Mouse (Mus musculus): ENCODE measurements at regions not wholly inside any gene's neighbourhood (a gene's known extent, or its start where the extent isn't known, plus 50 kb on each side); places are given as distances from the start of the nearest gene placed in this dataset.

DNA sequence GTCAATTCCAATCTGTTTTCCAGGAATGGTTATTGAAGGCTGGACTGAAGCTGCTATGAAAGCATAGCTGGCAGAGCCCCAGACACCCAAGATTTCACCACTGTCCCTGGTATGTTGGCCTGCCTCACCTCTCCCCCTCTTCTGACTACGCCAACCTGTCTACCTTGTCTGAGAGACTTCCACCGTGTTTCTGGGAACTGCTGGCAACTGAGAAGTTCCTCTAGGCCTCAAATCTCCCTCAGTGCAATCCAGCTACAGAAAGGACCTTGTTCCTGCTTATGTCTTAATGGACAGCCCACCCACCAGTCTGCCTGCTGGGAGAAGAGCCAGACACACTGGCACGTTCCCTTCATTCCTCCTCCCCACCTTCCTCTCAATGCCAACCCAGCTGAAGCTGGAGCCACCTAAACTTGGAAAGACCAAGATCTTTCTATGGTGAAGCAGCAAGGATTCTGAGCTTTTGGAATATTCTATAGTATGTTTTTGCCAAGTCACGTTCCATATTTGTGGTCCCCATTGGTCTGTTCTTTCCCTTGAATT, 520.1 kb upstream of the Tnp1 start:
- Histone ChIP-seq H3K9me3 (no peaks in the 10 kb centered on the region), H3K4me3 (no peak overlapping the region), H3K4me1 (replicated peaks) (peaks cover 5% of the 10 kb centered on the region; the same call in 1 of the 2 replicates), H3K27me3 (ENCODE audit: insufficient read depth, poor library complexity, severe bottlenecking) (no peaks in the 10 kb centered on the region), H3K27ac (no peak overlapping the region), H3K36me3 (no peaks in the 10 kb centered on the region)
- DNase-seq (ENCODE audit: low spot score) = no peak
- WGBS = 90% methylated on average over 4 of the region's 4 CpGs

DNA sequence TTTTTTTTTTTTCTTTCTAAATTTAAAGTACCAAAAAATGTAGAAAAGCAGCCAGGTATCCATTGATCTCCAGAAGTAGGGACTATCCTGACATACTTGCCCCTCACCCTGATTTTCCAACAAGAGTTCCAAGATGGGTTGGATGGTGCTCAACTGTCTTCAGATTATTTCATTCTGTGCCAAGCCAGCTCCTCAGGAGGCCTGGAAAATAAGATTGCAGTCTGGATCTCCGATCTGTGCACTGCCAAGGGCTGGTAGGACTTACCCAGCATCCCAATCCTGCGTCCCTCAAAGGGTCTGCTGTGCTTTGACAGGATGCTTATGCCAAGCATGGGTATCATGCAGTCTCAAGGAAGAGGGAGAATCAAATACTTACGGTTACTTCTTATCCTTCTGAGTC, 517.8 kb upstream of the Tnp1 start:
- Histone ChIP-seq H3K4me3 (no peak overlapping the region), H3K4me1 (replicated peaks) (peaks cover 12% of the 10 kb centered on the region), H3K9me3 (no peaks in the 10 kb centered on the region), H3K27ac (no peak overlapping the region), H3K27me3 (ENCODE audit: insufficient read depth, poor library complexity, severe bottlenecking) (no peaks in the 10 kb centered on the region), H3K36me3 (no peaks in the 10 kb centered on the region)
- 89% methylated on average over 3 of the region's 3 CpGs for WGBS
- DNase-seq (ENCODE audit: low spot score) = no peak

- H3K4me1 ChIP-seq (replicated peaks) = peaks cover 12% of the 10 kb centered on the region
- no peak overlapping the region for H3K4me3 ChIP-seq
- H3K36me3 ChIP-seq = no peaks in the 10 kb centered on the region
- DNase-seq (ENCODE audit: low spot score) = no peak
- no peak overlapping the region for H3K27ac ChIP-seq
- no peaks in the 10 kb centered on the region for H3K27me3 ChIP-seq (ENCODE audit: insufficient read depth, poor library complexity, severe bottlenecking)
- no peaks in the 10 kb centered on the region for H3K9me3 ChIP-seq
- 90% methylated on average over 4 of the region's 4 CpGs for WGBS
These were observed 516.6 kb upstream of the Tnp1 start for GRCm38 (mm10) chr1:73532316-73532715.

- Histone ChIP-seq H3K36me3 (no peaks in the 10 kb centered on the region), H3K4me3 (no peak overlapping the region), H3K27me3 (ENCODE audit: insufficient read depth, poor library complexity, severe bottlenecking) (no peaks in the 10 kb centered on the region), H3K27ac (no peak overlapping the region), H3K4me1 (replicated peaks) (peaks cover 12% of the 10 kb centered on the region), H3K9me3 (no peaks in the 10 kb centered on the region)
- no peak for DNase-seq (ENCODE audit: low spot score)
- 76% methylated on average over 3 of the region's 3 CpGs for WGBS
These were observed 516.1 kb upstream of the Tnp1 start for GRCm38 (mm10) chr1:73531831-73532230.

DNA sequence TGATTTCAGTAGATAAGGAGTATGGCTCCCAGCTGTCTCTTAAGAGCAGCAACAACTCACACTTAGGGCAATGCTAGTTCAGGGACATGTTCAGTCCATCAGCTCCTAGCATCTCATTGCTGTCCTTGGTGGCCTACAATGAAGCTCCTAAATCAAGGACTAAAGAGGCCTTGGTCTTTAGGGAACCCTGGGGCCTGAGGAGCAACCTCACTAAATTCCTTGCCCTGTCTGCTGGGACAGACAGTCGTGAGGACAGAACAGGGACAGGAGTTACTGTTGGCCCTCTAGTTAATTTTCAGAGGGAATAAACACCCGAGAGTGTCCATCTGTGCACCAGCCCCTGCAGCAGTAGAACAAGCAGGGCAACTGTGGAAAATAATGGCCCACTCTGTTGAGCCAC, 514.6 kb upstream of the Tnp1 start:
- Histone ChIP-seq H3K4me1 (replicated peaks) (peaks cover 15% of the 10 kb centered on the region), H3K36me3 (no peaks in the 10 kb centered on the region), H3K9me3 (no peaks in the 10 kb centered on the region), H3K4me3 (no peak overlapping the region), H3K27me3 (ENCODE audit: insufficient read depth, poor library complexity, severe bottlenecking) (no peaks in the 10 kb centered on the region), H3K27ac (no peak overlapping the region)
- 34% methylated on average over 2 of the region's 2 CpGs for WGBS
- no peak for DNase-seq (ENCODE audit: low spot score)

DNA sequence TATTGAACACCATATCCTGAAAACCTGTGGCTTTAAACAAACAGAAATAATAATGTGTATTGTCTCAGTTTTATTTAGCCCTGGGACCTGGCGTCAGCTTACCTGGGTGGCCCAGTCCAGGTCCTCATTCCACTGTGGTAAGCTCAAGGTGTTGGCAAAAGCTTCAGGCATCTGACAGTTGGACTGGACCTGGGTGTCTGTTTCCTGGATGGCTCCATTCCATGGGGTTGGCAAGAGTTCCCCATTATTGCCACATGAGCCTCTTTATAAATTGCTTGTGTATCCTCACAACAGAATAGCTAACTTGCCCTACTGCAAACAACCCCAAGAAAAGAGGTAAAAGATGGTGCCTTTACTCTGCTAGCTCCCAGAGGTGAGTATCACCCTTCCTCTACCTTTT, 512.9 kb upstream of the Tnp1 start:
- Histone ChIP-seq H3K4me1 (replicated peaks) (peaks cover 15% of the 10 kb centered on the region), H3K27me3 (ENCODE audit: insufficient read depth, poor library complexity, severe bottlenecking) (no peaks in the 10 kb centered on the region), H3K27ac (no peak overlapping the region), H3K4me3 (no peak overlapping the region), H3K36me3 (no peaks in the 10 kb centered on the region), H3K9me3 (no peaks in the 10 kb centered on the region)
- WGBS = 88% methylated on average over 1 of the region's 1 CpGs
- DNase-seq (ENCODE audit: low spot score) = no peak

DNA sequence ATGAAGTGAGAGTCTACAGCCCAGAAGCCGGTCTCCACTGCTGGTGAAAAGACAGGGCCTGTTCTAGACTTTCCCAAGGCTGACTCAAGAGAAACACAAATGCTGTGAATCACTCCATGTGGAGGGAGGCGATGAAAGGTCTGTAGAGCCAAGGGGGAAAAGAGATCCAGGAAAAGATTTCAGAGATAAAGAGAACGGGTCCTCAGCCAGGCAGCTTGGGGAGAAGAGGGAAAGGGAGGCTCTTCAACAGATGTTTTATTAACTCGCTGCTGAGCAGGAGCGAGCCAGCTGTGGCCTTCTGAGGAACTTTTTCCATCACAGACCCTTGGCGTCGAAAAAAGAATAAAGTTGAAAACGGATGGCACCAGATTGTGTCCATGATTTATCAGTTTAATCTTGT, 500.7 kb upstream of the Tnp1 start:
- Histone ChIP-seq H3K4me1 (replicated peaks) (0 out of 2 replicates have a peak, but pooled peaks cover 5% of the 10 kb centered on the region), H3K36me3 (no peaks in the 10 kb centered on the region), H3K4me3 (no peak overlapping the region), H3K27ac (no peak overlapping the region), H3K27me3 (ENCODE audit: insufficient read depth, poor library complexity, severe bottlenecking) (no peaks in the 10 kb centered on the region), H3K9me3 (no peaks in the 10 kb centered on the region)
- 82% methylated on average over 8 of the region's 8 CpGs for WGBS
- no peak for DNase-seq (ENCODE audit: low spot score)

GRCm38 (mm10) chr1:73515781-73516180, 500.1 kb upstream of the Tnp1 start:
- no peak for DNase-seq (ENCODE audit: low spot score)
- 92% methylated on average over 5 of the region's 5 CpGs for WGBS
- H3K27ac ChIP-seq = no peak overlapping the region
- no peak overlapping the region for H3K4me3 ChIP-seq
- no peaks in the 10 kb centered on the region for H3K27me3 ChIP-seq (ENCODE audit: insufficient read depth, poor library complexity, severe bottlenecking)
- no peaks in the 10 kb centered on the region for H3K36me3 ChIP-seq
- H3K9me3 ChIP-seq = no peaks in the 10 kb centered on the region
- H3K4me1 ChIP-seq (replicated peaks) = 0 out of 2 replicates have a peak, but pooled peaks cover 5% of the 10 kb centered on the region

GRCm38 (mm10) chr1:73513822-73514221, 498.1 kb upstream of the Tnp1 start:
- H3K36me3 ChIP-seq = no peaks in the 10 kb centered on the region
- H3K4me3 ChIP-seq = no peak overlapping the region
- H3K4me1 ChIP-seq (replicated peaks) = 0 out of 2 replicates have a peak, but pooled peaks cover 5% of the 10 kb centered on the region
- no peaks in the 10 kb centered on the region for H3K27me3 ChIP-seq (ENCODE audit: insufficient read depth, poor library complexity, severe bottlenecking)
- DNase-seq (ENCODE audit: low spot score) = no peak
- WGBS = 53% methylated on average over 5 of the region's 5 CpGs
- no peak overlapping the region for H3K27ac ChIP-seq
- no peaks in the 10 kb centered on the region for H3K9me3 ChIP-seq

DNA sequence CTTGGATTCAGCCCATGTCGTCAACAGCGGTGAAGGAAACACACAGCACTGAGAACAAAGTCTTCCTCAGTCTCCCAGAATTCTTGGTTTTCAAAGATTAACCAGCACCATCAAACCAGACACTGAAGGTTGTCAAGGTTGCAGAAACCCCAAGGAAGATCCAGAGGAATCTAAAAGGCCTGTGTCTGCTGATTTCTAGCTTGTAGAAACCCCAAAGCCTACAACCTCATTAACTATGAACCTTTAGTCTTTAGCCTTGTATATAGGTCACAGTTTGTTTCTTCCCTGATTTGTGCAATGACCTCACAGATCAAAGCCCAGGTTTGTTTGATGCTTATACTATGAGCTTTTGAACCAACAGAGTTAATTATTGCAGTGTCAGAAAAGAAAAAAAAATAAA, 497.1 kb upstream of the Tnp1 start:
- no peak overlapping the region for H3K4me3 ChIP-seq
- no peaks in the 10 kb centered on the region for H3K36me3 ChIP-seq
- H3K27ac ChIP-seq = no peak overlapping the region
- H3K4me1 ChIP-seq (replicated peaks) = 0 out of 2 replicates have a peak, but pooled peaks cover 5% of the 10 kb centered on the region
- H3K9me3 ChIP-seq = no peaks in the 10 kb centered on the region
- H3K27me3 ChIP-seq (ENCODE audit: insufficient read depth, poor library complexity, severe bottlenecking) = no peaks in the 10 kb centered on the region
- DNase-seq (ENCODE audit: low spot score) = no peak
- WGBS = 96% methylated on average over 2 of the region's 2 CpGs

DNA sequence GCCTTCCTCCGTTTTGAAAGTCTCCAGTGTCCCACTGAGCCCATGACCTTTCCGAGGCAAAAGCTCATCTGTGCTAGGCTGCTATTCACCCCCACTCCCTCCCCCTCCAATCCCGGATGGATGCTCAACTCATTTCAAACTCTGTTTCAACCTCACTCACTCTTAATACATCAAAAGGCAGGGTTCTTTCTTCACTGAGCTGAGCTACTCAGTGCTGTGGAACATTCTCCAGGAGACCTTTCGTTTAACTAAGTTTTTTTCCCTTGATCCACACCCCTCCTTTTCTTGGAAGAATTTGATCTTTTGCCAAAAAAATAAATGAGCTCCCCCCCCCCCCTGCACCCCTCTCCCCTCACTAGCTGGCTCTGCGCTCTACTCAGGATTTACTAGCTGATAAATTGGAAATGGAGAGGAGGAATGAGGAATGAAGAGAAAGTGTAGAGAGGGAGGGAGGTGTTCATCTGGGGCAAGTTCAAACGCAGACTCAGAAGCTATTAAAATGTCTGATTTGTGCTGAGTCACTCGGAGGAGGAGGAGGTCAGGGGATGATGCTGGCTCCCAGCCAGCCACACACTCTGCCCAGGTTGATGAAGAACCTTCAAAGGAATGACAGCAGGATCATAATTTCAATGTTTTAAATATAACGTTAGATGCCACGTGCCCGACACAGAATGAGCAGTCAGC, 491.5 kb upstream of the Tnp1 start:
- Histone ChIP-seq H3K27me3 (ENCODE audit: insufficient read depth, poor library complexity, severe bottlenecking) (no peaks in the 10 kb centered on the region), H3K4me3 (no peak overlapping the region)

GRCm38 (mm10) chr1:73503611-73504010, 487.9 kb upstream of the Tnp1 start:
- no peaks in the 10 kb centered on the region for H3K4me1 ChIP-seq (replicated peaks)
- DNase-seq (ENCODE audit: low spot score) = no peak
- 87% methylated on average over 4 of the region's 4 CpGs for WGBS

More for the DNA sequence above, 491.5 kb upstream of the Tnp1 start:
- H3K4me1 ChIP-seq (replicated peaks) = no peaks in the 10 kb centered on the region
- H3K27ac ChIP-seq = no peak overlapping the region
- WGBS = 68% methylated on average over 10 of the region's 10 CpGs
- no peaks in the 10 kb centered on the region for H3K9me3 ChIP-seq
- DNase-seq (ENCODE audit: low spot score) = no peak
- no peaks in the 10 kb centered on the region for H3K36me3 ChIP-seq

DNA sequence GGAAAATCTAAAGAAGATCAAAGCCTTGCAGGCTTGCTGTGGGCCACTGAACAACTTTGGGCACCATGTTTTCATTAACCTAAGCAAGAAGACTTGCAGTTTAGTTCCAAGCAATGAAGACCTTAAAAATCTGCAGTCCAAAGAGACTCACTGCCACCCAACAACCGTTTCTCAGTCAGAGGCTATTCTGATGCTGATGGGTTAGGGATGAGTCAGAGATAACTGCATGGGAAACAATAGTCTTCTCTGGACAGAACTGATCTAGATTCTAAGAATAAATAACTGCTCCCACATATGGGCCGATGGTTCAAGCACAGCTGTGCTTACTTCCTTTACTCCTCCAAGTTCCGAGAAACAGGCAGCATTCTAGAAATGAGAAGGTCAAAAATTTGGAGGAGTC, 485.0 kb upstream of the Tnp1 start:
- Histone ChIP-seq H3K27ac (no peak overlapping the region), H3K27me3 (ENCODE audit: insufficient read depth, poor library complexity, severe bottlenecking) (no peaks in the 10 kb centered on the region), H3K4me1 (replicated peaks) (no peaks in the 10 kb centered on the region), H3K36me3 (no peaks in the 10 kb centered on the region), H3K4me3 (no peak overlapping the region), H3K9me3 (no peaks in the 10 kb centered on the region)
- 72% methylated on average over 3 of the region's 3 CpGs for WGBS
- DNase-seq (ENCODE audit: low spot score) = no peak

More at GRCm38 (mm10) chr1:73503611-73504010, 487.9 kb upstream of the Tnp1 start:
- no peaks in the 10 kb centered on the region for H3K9me3 ChIP-seq
- no peaks in the 10 kb centered on the region for H3K36me3 ChIP-seq
- no peak overlapping the region for H3K27ac ChIP-seq
- no peaks in the 10 kb centered on the region for H3K27me3 ChIP-seq (ENCODE audit: insufficient read depth, poor library complexity, severe bottlenecking)
- no peak overlapping the region for H3K4me3 ChIP-seq
